ENCODE assay signal across 31 mouse cellular contexts in genomic region chr2:139932211-139932610, GRCm38 (mm10).
"Had no signal": no experiment of that assay in that cellular context is flagged by ENCODE, and none has a peak within 500 bp of the region (broad histone marks: within the 10 kb centered on the region; RNA-seq: fewer than 3 reads in every experiment).

No protein-coding gene starts in this region.

- H3K27me3 ChIP-seq: limb, embryonic 12.5 days; limb, embryonic 13.5 days; limb, embryonic 15.5 days; liver, embryonic 12.5 days; liver, embryonic 13.5 days; liver, embryonic 15.5 days; lung, embryonic 15.5 days; megakaryocyte, embryonic 14.5 days; midbrain, embryonic 12.5 days; midbrain, embryonic 13.5 days; midbrain, embryonic 15.5 days had no signal

- DNase-seq: left cerebral cortex, postnatal 4 days; liver; liver, embryonic 13.5 days; liver, postnatal 0 days; lung, adult 18-20 months; lung, adult 2 months; lung, embryonic 14.5 days; lung, postnatal 10 days; lung, postnatal 14 days; lung, postnatal 36 days; lung, postnatal 4 days; midbrain, embryonic 14.5 days had no signal

- H3K36me3 ChIP-seq: limb, embryonic 10.5 days; limb, embryonic 12.5 days; limb, embryonic 13.5 days; limb, embryonic 15.5 days; liver, embryonic 12.5 days; liver, embryonic 13.5 days; liver, embryonic 15.5 days; lung, embryonic 15.5 days; midbrain, embryonic 10.5 days; midbrain, embryonic 12.5 days; midbrain, embryonic 13.5 days; midbrain, embryonic 15.5 days had no signal

- H3K4me3 ChIP-seq: limb, embryonic 10.5 days; limb, embryonic 12.5 days; limb, embryonic 13.5 days; limb, embryonic 15.5 days; liver, embryonic 12.5 days; liver, embryonic 13.5 days; liver, embryonic 15.5 days; lung, embryonic 15.5 days; megakaryocyte, embryonic 14.5 days; midbrain, embryonic 10.5 days; midbrain, embryonic 12.5 days; midbrain, embryonic 13.5 days; midbrain, embryonic 15.5 days; myocyte had no signal

- H3K4me1 ChIP-seq: limb, embryonic 15.5 days; liver, embryonic 12.5 days; liver, embryonic 13.5 days; liver, embryonic 15.5 days; midbrain, embryonic 10.5 days; midbrain, embryonic 12.5 days; midbrain, embryonic 13.5 days; midbrain, embryonic 15.5 days had no signal

- H3K27ac ChIP-seq: limb, embryonic 12.5 days; limb, embryonic 15.5 days; liver, embryonic 12.5 days; liver, embryonic 13.5 days; liver, embryonic 14.5 days; liver, embryonic 15.5 days; lung, embryonic 15.5 days; macrophage; midbrain, embryonic 10.5 days; midbrain, embryonic 12.5 days; midbrain, embryonic 13.5 days; midbrain, embryonic 15.5 days had no signal

- H3K4me2 ChIP-seq: limb, embryonic 12.5 days; limb, embryonic 13.5 days; limb, embryonic 15.5 days; liver, embryonic 11.5 days; liver, embryonic 12.5 days; liver, embryonic 13.5 days; liver, embryonic 15.5 days; lung, embryonic 14.5 days; lung, embryonic 15.5 days; midbrain, embryonic 11.5 days; midbrain, embryonic 12.5 days; midbrain, embryonic 13.5 days; midbrain, embryonic 15.5 days had no signal

- ATAC-seq: liver, embryonic 12.5 days; liver, postnatal 0 days; lung, postnatal 0 days; midbrain, embryonic 13.5 days; midbrain, embryonic 15.5 days; midbrain, embryonic 16.5 days had no signal

- H3K9ac ChIP-seq: limb, embryonic 12.5 days; limb, embryonic 13.5 days; limb, embryonic 15.5 days; liver, embryonic 12.5 days; liver, embryonic 13.5 days; liver, embryonic 14.5 days; liver, embryonic 15.5 days; liver, postnatal 0 days; lung, embryonic 14.5 days; lung, embryonic 15.5 days; midbrain, embryonic 12.5 days; midbrain, embryonic 13.5 days; midbrain, embryonic 15.5 days had no signal

- H3K9me3 ChIP-seq: limb, embryonic 10.5 days; limb, embryonic 12.5 days; limb, embryonic 13.5 days; limb, embryonic 15.5 days; liver, embryonic 12.5 days; liver, embryonic 13.5 days; liver, embryonic 15.5 days; lung, embryonic 15.5 days; megakaryocyte, embryonic 14.5 days; midbrain, embryonic 10.5 days; midbrain, embryonic 12.5 days; midbrain, embryonic 13.5 days; midbrain, embryonic 15.5 days had no signal
